Mouse (Mus musculus) heart, embryonic 15.5 days (tissue): ENCODE measurements around the gene Pkig. TPM values are rescaled to one million over a fixed set of nuclear protein-coding genes. Genes with fewer than 3 reads are reported as not detected.

Experiments
- ATAC-seq: fragments of 200-750 bp; cut with Nextera tagmentation; replicated peaks from 2 replicates; pipeline ENCODE4 v1.8.0; 2017; ENCODE audit warnings: low read depth, moderate TSS enrichment; ENCODE audit not compliant: insufficient number of reproducible peaks, insufficient read depth, low FRiP score
- H3K27ac ChIP-seq: fragments of 300-500 bp; sonication (generic); 2 replicates; pipeline ENCODE4 v1.5.1; 2015; ENCODE audit warnings: mild to moderate bottlenecking, inconsistent platforms
- H3K27me3 ChIP-seq: fragments of 300-500 bp; sonication (generic); 2 replicates; pipeline ENCODE4 v1.6.1; 2015; ENCODE audit warnings: inconsistent platforms
- H3K36me3 ChIP-seq: fragments of 300-500 bp; sonication (generic); 2 replicates; pipeline ENCODE4 v1.6.1; 2015; ENCODE audit warnings: mild to moderate bottlenecking, inconsistent platforms
- H3K4me1 ChIP-seq: fragments of 300-500 bp; sonication (generic); replicated peaks from 2 replicates; pipeline ENCODE4 v1.6.1; 2015; ENCODE audit warnings: inconsistent platforms
- H3K4me2 ChIP-seq: fragments of 300-500 bp; sonication (generic); 2 replicates; pipeline ENCODE4 v1.6.1; 2015; ENCODE audit warnings: inconsistent platforms, mild to moderate bottlenecking, moderate library complexity
- H3K4me3 ChIP-seq: fragments of 300-500 bp; sonication (generic); 2 replicates; pipeline ENCODE4 v1.5.1; 2015; ENCODE audit warnings: mild to moderate bottlenecking, inconsistent platforms
- H3K9ac ChIP-seq: fragments of 300-500 bp; sonication (generic); 2 replicates; pipeline ENCODE4 v1.6.1; 2015; ENCODE audit warnings: mild to moderate bottlenecking, inconsistent platforms
- H3K9me3 ChIP-seq: fragments of 300-500 bp; sonication (generic); replicated peaks from 2 replicates; pipeline ENCODE4 v1.6.1; 2016; ENCODE audit warnings: inconsistent platforms
- WGBS: fragments of 180-500 bp; shearing (Covaris S2); methylation state at CpG from one replicate; pipeline ENCODE4 v1.1.7; 2015; ENCODE audit warnings: mixed read lengths; 5-methylcytosine and 5-hydroxymethylcytosine counted together
- polyA plus RNA-seq: library from polyadenylated mRNA; unstranded; fragments of >200 nt; fragmentation: Nextera tagmentation; extraction: Ambion mirVana; gene quantifications from 2 replicates; pipeline ENCODE4 v1.2.1, GENCODE M21; 2015

The Pkig gene
- polyA plus RNA-seq, 1 experiment from 2014 or later, result 356 TPM

- 93% methylated on average over 5 of the region's 5 CpGs for WGBS
- Histone ChIP-seq H3K27me3 (no peaks in the 10 kb centered on the region), H3K4me3 (no peak overlapping the region), H3K36me3 (no peaks in the 10 kb centered on the region), H3K4me2 (no peak overlapping the region), H3K4me1 (peaks cover 59% of the 10 kb centered on the region), H3K9me3 (no peaks in the 10 kb centered on the region), H3K27ac (no peak overlapping the region), H3K9ac (no peak overlapping the region)
- no peak for ATAC-seq
These were observed 3.9 kb downstream of the Pkig start for GRCm38 (mm10) chr2:163662076-163662475.

GRCm38 (mm10) chr2:163662698-163663221, 4.6 kb downstream of the Pkig start:
- Histone ChIP-seq H3K4me3 (no peak overlapping the region), H3K27ac (no peak overlapping the region), H3K4me2 (no peak overlapping the region), H3K27me3 (no peaks in the 10 kb centered on the region), H3K9ac (no peak overlapping the region), H3K36me3 (no peaks in the 10 kb centered on the region), H3K4me1 (peaks cover 59% of the 10 kb centered on the region), H3K9me3 (no peaks in the 10 kb centered on the region)
- ATAC-seq, result no peak
- 65% methylated on average over 2 of the region's 2 CpGs for WGBS

GRCm38 (mm10) chr2:163663930-163664329, 5.7 kb downstream of the Pkig start:
- Histone ChIP-seq H3K4me2 (no peak overlapping the region), H3K9me3 (no peaks in the 10 kb centered on the region), H3K9ac (no peak overlapping the region), H3K36me3 (no peaks in the 10 kb centered on the region), H3K4me3 (no peak overlapping the region), H3K4me1 (peaks cover 59% of the 10 kb centered on the region), H3K27ac (peak overlapping the region; percentile 37), H3K27me3 (no peaks in the 10 kb centered on the region)
- 48% methylated on average over 3 of the region's 3 CpGs for WGBS
- no peak for ATAC-seq

GRCm38 (mm10) chr2:163667045-163667444, 8.9 kb downstream of the Pkig start:
- Histone ChIP-seq H3K4me2 (no peak overlapping the region), H3K36me3 (no peaks in the 10 kb centered on the region), H3K9ac (no peak overlapping the region), H3K27me3 (no peaks in the 10 kb centered on the region), H3K27ac (peak overlapping the region; percentile 16; the same call in 1 of the 2 replicates), H3K9me3 (no peaks in the 10 kb centered on the region), H3K4me3 (no peak overlapping the region), H3K4me1 (peaks cover 40% of the 10 kb centered on the region)
- 95% methylated on average over 1 of the region's 1 CpGs for WGBS
- ATAC-seq, result no peak

- H3K9me3 ChIP-seq, result no peaks in the 10 kb centered on the region
- H3K36me3 ChIP-seq, result no peaks in the 10 kb centered on the region
- peaks cover 43% of the 10 kb centered on the region for H3K4me1 ChIP-seq
- no peak overlapping the region for H3K4me3 ChIP-seq
- H3K27me3 ChIP-seq, result no peaks in the 10 kb centered on the region
- WGBS, result 37% methylated on average over 11 of the region's 11 CpGs
- no peak for ATAC-seq
- peak overlapping the region; percentile 1 for H3K4me2 ChIP-seq
- H3K27ac ChIP-seq, result peak overlapping the region; percentile 87
- no peak overlapping the region for H3K9ac ChIP-seq
These were observed 12.8 kb downstream of the Pkig start for GRCm38 (mm10) chr2:163670872-163671594.

- Histone ChIP-seq H3K27ac (peak overlapping the region; percentile 88), H3K4me1 (peaks cover 49% of the 10 kb centered on the region), H3K9me3 (no peaks in the 10 kb centered on the region), H3K9ac (peak overlapping the region; percentile 40; the same call in 1 of the 2 replicates), H3K4me2 (no peak overlapping the region), H3K4me3 (no peak overlapping the region), H3K27me3 (no peaks in the 10 kb centered on the region), H3K36me3 (no peaks in the 10 kb centered on the region)
- WGBS, result 60% methylated on average over 5 of the region's 5 CpGs
- ATAC-seq, result no peak
These were observed 16.2 kb downstream of the Pkig start for GRCm38 (mm10) chr2:163674397-163674796.

- Histone ChIP-seq H3K9me3 (no peaks in the 10 kb centered on the region), H3K36me3 (no peaks in the 10 kb centered on the region), H3K4me1 (peaks cover 49% of the 10 kb centered on the region), H3K4me2 (peak overlapping the region; percentile 37; the same call in 1 of the 2 replicates), H3K27me3 (no peaks in the 10 kb centered on the region), H3K4me3 (no peak overlapping the region), H3K9ac (peak overlapping the region; percentile 40), H3K27ac (peak overlapping the region; percentile 88)
- WGBS, result 26% methylated on average over 5 of the region's 5 CpGs
- peak; percentile 56 for ATAC-seq
These were observed 17.0 kb downstream of the Pkig start for GRCm38 (mm10) chr2:163675144-163675619.

DNA sequence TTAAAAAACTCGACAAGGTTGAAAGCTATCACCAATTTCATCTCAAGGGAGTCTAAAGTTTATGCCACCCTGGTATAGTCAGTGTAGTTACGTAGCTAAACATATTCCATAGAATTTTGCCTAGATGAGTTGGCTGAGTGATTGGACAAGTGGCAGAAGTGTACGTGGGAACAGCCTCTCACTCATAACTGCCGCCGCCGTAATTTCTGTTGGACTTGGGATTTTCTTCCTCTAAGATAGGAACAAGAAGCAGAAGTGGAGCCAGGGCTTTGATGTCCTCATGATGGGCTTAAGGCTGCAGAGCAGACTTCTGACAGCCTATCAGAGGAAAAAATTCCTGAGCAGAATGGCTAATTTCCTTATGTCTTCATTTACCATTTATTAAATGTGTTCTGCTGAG, 17.5 kb downstream of the Pkig start:
- H3K9ac ChIP-seq, result peak overlapping the region; percentile 7; the same call in 1 of the 2 replicates
- H3K36me3 ChIP-seq, result no peaks in the 10 kb centered on the region
- ATAC-seq, result no peak
- WGBS, result 40% methylated on average over 6 of the region's 6 CpGs
- peak overlapping the region; percentile 88 for H3K27ac ChIP-seq
- H3K4me2 ChIP-seq, result 0 out of 2 replicates have a peak overlapping the region, but pooled peaks have one; percentile 4
- no peaks in the 10 kb centered on the region for H3K9me3 ChIP-seq
- H3K27me3 ChIP-seq, result no peaks in the 10 kb centered on the region
- peaks cover 49% of the 10 kb centered on the region for H3K4me1 ChIP-seq
- H3K4me3 ChIP-seq, result no peak overlapping the region

GRCm38 (mm10) chr2:163676321-163676720, 18.1 kb downstream of the Pkig start:
- Histone ChIP-seq H3K4me2 (no peak overlapping the region), H3K27me3 (no peaks in the 10 kb centered on the region), H3K9me3 (no peaks in the 10 kb centered on the region), H3K4me3 (no peak overlapping the region), H3K27ac (peak overlapping the region; percentile 88), H3K36me3 (no peaks in the 10 kb centered on the region), H3K4me1 (peaks cover 44% of the 10 kb centered on the region), H3K9ac (no peak overlapping the region)
- no peak for ATAC-seq
- WGBS, result 88% methylated on average over 4 of the region's 4 CpGs

DNA sequence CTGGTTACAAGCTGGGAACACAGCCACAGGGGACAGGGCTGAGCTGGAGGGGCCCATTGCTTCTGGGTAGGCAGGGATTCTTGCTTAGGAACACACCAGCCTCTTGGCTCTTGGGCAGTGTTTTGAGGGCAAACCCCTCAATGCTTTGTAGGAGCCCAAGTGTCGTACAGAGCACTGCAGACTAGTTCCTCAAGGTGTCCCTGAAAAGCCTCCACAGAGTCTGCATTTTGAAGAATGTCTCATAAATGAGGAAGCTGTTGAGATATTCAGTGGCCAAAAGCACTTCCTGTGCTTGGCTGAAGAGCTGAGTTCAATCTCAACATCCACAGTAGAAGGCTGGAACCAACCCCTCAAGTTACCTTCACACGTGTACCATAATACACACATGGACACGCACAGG, 18.6 kb downstream of the Pkig start:
- WGBS, result 76% methylated on average over 3 of the region's 3 CpGs
- Histone ChIP-seq H3K4me3 (no peak overlapping the region), H3K9me3 (no peaks in the 10 kb centered on the region), H3K4me1 (peaks cover 44% of the 10 kb centered on the region), H3K36me3 (no peaks in the 10 kb centered on the region), H3K4me2 (no peak overlapping the region), H3K27ac (peak overlapping the region; percentile 88), H3K27me3 (no peaks in the 10 kb centered on the region), H3K9ac (no peak overlapping the region)
- ATAC-seq, result no peak

DNA sequence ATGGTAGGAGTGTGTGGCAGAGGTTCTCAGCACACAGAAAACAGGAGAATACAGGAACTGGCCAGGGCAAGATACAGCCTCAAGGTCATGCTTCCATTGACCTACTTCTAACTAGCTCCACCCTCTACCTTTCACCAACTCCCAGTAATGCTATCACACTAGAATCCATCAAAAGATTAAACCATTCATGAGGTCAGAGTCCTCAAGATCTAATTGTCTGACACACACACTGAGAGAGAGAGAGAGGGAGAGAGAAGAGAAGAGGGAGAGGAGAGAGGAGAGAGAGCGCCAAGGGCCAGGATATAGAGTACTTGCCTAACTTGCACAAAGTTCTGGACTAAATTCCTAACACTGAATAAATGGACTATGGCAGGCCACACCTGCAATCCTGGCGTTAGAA, 24.2 kb downstream of the Pkig start:
- no peaks in the 10 kb centered on the region for H3K9me3 ChIP-seq
- peaks cover 39% of the 10 kb centered on the region for H3K4me1 ChIP-seq
- H3K4me3 ChIP-seq, result no peak overlapping the region
- H3K27me3 ChIP-seq, result no peaks in the 10 kb centered on the region
- H3K9ac ChIP-seq, result no peak overlapping the region
- H3K36me3 ChIP-seq, result no peaks in the 10 kb centered on the region
- peak overlapping the region; percentile 52 for H3K27ac ChIP-seq
- no peak overlapping the region for H3K4me2 ChIP-seq
- WGBS, result 88% methylated on average over 2 of the region's 2 CpGs
- ATAC-seq, result no peak
